Mouse (Mus musculus) neutrophil, adult 5-6 weeks (primary cell): ENCODE measurements around the gene Ap2s1. TPM values are rescaled to one million over a fixed set of nuclear protein-coding genes. Genes with fewer than 3 reads are reported as not detected.
"Not testable (repeated sequence)": the region's sequence is repeated elsewhere in the genome, so short reads cannot be mapped to it uniquely, and the experiment has no call there.

Source experiments
- ATAC-seq: fragments of 151-379, 151-347 bp; 2 replicates; pipeline ENCODE4 v1.8.0; 2017; ENCODE audit warnings: mild to moderate bottlenecking, moderate TSS enrichment; ENCODE audit not compliant: insufficient number of reproducible peaks, poor library complexity, low FRiP score, severe bottlenecking; ENCODE audit errors: extremely low read depth
- total RNA-seq: library from RNA; stranded (forward); fragments of 200-1000 nt; gene quantifications from 2 replicates; pipeline ENCODE4 v1.2.3, GENCODE M21; 2017

Gene Ap2s1
- 40.2 and 47.9 TPM in 2 replicates for total RNA-seq

DNA sequence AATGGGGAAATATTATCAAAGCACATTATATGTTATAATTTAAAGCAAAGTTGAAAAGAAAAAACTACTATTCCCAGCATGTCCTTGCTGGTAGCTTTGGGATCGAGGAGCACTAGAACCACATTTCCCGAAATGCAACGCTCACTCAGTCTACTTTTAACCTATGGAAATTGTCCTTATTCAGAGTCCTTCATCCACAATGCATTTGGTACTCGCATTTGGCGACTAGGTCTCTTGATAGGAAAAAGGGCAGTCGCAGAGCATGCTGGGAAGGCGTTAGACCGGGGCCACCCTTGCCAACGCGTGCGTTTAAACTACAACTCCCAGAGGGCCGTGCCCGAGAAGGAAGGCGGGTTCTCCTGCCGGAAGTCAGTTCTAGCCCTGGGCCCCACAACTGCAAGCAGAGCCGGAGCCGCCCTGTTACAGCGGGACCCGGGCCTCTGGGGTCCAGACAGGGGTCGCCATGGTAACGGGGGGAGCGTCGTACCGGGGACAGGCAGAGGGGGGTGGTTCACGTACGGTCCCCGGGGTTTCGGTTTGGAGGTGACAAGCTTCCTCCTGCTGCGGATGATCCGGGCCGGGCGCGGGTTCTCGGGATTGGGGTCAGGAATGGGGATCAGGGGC lies at the start of gene Ap2s1:
Ap2s1 (plus strand) TSS at position 338 of the 624 bp plus-strand sequence.
- peak; percentile 97 for ATAC-seq

DNA sequence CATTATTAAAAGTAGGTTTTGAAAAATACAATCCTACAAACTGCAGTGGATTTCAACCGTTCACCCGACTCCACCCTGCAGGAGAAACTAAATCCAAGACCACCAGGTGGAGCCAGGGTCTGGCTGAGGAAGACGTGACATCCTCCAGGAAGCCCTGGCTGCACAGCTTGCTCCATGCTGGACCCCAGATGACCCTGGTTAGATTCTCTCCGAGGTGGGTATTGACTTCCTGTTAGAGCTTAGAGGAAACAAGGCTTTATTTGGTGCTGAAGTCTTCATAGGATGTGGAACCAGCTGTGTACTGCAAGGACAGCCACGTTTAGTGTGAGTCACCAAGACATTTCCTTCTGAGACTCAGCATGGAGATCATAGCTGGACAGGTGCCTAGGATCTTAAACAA lies 49.0 kb upstream of the Ap2s1 start:
- no peak for ATAC-seq

DNA sequence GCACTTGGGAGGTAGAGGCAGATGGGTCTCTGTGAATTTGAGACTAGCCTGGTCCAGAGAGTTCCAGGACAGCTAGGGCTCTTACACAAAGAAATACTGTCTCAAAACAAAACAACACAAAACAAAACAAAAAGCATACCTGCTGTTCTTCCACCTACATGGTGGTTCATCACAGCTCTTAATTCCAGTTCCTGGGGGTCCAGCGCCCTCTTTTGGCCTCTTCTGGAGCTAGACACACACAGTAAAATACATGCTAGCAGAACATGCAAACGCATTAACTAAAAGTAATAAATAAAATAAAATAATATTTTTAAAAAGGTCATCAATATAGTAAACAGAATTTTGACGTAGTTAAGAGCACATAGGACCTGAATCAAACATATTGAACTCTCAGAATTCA lies 43.2 kb upstream of the Ap2s1 start:
- ATAC-seq, result no peak

DNA sequence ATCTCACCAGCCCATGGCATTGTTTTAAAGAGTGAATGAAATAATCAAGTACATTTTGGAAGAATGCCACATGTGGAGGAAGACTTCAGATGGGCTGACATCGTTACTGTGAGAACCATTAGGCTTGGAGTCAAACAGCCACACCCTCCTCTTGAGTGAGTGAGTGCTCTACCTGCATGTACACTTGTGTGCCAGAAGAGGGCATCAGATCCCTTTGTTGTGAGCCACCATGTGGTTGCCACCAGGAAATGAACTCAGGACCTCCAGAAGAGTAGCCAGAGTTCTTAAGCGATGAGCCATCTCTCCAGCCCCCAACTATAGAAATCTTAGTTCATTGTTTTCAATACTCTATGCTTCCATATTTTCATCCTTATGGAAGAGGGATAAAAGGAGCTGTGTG lies 39.2 kb upstream of the Ap2s1 start:
- ATAC-seq, result peak; percentile 60; the same call in 1 of the 2 replicates

- ATAC-seq, result no peak
Measured at GRCm38 (mm10) chr7:16700583-16700982, 37.6 kb upstream of the Ap2s1 start.

DNA sequence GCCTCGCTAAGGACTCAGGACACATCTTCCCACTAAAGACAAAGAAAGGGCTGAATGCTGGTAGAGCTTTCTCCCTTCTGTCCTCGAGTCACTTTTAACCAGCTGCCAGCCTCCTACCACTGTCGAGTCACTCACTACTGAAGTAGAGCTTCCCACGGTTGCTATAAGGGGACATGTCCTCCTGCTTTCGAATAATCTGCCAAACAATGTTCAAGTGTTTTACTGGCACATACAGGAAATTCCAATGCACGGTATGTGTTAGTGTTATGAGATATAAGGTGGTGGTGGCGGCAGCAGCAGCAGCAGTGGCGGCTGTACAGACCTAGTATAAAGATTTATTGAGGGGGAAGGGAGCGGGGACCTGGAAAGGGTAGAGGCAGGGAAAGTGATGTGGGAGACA lies 31.8 kb upstream of the Ap2s1 start:
- ATAC-seq, result no peak

DNA sequence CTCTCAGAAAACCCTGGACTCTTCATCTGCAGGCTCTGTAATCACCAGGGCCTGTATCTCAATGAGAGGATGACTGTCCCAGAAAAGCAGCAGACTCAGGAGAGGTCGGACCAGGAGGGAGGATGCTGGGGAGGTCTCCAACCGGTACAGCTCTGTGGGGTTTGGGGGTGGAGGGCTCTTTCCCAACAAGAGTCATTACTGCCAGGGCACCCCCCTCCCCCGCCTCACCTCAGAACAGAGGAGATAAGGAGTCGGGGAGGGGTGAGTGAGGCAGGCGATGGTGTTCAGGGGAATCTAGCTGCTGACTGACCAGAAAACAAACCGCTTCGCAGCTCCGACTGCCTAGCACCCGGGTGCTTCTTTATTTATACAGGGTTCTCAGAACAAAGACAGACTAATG lies 30.0 kb upstream of the Ap2s1 start:
- no peak for ATAC-seq

DNA sequence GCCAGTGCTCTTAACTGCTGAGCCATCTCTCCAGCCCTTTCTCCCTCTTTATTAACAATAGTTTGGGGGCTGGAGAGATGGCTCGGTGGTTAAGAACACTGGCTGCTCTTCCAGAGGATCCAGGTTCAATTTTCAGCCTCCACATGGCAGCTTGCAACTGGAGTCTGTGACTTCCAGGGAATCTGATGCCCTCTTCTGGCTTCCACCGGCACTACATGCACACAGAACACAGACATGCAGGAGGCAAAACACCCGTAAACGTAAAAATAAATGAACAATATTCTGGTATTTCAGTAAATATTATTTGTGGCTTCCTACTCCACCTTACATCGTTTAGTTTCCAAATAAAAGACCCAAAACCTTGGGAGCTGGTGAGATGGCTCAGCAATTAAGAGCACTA lies 27.6 kb upstream of the Ap2s1 start:
- ATAC-seq, result no peak

GRCm38 (mm10) chr7:16712633-16713415 lies 25.4 kb upstream of the Ap2s1 start:
- ATAC-seq, result no peak

- ATAC-seq, result not testable (repeated sequence)
Measured at GRCm38 (mm10) chr7:16716456-16717152, 21.6 kb upstream of the Ap2s1 start.

DNA sequence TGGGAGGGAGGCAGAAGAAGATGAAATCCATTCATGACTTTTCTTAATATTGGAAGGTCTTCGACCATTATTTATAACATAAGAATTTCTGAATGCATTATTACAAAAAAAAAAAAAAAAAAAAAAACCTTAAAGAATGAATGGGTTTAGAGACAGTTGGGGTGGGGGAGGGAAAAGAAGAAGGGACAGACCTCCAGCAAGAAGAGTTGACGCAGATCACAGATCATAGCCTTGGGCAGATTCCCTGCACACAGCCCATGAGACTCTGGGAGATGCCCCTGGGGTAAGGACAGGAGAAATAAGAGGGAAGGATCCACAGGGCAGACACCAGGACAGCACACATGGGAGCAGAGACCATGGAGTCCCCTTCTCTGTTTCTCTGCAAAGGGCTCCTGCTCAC lies 16.6 kb upstream of the Ap2s1 start, which contains the start of gene Ceacam9:
Ceacam9 (plus strand) TSS at position 301 of the 400 bp plus-strand sequence.
- ATAC-seq, result no peak

DNA sequence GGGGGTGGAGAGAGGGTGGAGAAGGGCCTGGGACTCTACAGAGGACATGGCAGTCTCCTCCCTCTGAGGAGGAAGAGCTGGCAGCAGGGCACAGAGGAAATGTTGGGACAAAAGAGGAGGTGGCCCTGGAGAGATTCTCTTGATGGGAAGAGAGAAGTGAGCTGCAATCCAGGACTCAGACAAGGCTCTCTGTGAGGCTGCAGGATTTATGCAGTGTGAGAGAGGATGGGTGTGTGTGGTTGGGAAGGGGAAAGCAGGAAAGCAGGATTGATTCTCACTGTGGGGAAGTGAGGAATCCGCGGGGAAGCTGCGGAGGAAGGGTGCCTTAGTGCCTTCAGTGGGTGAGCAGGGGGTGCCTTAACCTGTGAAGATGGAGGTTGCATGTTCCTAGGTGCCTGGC lies 15.7 kb upstream of the Ap2s1 start:
- not testable (repeated sequence) for ATAC-seq

GRCm38 (mm10) chr7:16728596-16729348 lies 9.4 kb upstream of the Ap2s1 start:
- ATAC-seq, result peak; percentile 70

GRCm38 (mm10) chr7:16729563-16729962 lies 8.6 kb upstream of the Ap2s1 start:
- not testable (repeated sequence) for ATAC-seq

DNA sequence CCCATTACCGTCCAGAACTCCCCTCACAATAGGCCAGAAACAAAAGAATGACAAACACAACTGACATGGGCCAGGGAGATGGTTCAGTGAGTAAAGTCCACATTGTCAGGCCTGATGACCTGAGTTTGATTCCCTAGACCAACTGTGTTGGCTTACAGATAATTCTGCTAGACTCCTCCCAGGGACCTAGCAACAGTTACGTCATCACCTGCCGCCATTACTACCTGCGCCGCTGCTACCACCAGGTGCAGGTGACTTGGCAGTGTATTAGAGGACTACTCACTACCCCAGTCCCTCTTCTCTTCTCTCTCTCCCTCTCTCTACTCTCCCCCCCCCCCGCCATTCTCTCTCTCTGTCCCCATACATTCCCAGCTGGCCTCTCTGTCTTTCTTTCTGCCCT lies 7.4 kb upstream of the Ap2s1 start:
- no peak for ATAC-seq

DNA sequence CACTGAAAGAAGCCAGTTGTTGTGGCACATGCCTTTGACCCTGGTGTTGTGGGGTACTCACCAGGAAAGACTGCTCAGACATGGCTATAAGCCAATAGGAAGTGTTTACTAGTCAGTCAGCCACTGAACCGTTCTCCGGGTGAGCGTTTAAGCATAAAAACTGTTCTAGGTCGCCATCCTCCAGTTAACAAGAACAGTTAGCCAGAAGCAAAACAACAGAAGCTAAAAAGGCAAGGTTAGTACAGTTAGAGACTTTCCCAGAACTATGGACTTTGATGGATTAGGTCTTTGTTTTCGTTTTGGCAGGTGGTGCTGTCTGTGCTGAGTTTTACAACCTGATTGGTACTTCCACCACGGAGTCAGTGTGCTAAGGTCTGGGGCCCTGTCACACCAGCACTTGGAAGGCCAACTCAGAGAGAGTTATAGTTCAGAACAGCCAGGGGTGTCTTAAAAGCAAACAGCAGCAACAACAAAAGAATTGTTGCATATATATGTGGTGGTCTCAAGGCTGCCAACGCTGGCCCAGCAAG lies 6.3 kb upstream of the Ap2s1 start:
- no peak for ATAC-seq

DNA sequence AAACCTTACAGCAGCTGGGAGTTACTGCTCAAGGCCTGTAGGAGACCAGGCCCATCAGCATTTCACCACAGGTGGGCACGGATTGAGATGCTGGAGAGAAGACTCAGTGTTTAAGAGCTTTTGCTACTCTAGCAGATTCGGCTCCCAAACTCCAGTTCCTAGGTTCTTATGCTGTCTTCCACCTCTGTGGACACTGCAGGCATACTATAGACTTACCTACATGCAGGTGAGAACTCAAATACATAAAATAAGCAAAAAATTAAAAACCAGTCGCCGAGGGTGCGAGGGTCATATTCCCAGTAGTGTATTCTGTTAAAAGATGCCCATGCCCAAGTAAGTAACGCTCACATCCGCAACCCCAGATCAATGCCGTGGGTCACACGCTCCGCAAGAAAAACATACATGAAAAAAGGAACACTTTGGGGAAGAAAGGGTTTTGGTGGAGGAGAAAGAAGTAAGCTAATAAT lies 571 bp upstream of the Ap2s1 start:
- no peak for ATAC-seq

DNA sequence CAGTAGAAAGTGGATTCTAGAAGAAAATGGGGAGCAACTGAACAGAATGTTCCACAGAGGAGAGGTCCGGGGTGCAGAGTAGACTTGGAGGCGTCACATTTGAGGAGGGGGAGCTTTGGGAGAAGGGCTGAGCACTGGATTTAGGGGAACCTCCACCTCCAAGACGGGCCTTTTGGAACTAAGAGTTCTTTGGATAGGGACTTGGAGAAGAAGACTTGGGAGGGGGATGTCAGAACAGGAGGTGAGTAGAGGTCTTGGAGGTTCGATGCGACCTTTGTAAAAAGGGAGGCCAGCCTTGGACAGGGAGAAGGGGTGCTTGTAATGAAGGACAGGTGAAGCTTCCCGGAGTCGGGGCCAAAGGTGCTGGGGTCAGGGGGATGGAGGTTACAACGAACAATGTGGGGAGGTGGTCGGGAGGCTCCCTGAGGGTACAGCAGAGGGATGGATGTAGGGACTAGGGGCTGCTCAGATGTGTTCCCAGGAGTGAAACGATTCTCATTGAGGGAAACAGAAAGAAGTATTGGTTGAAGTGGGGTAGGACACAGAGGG lies 920 bp downstream of the Ap2s1 start:
- no peak for ATAC-seq

DNA sequence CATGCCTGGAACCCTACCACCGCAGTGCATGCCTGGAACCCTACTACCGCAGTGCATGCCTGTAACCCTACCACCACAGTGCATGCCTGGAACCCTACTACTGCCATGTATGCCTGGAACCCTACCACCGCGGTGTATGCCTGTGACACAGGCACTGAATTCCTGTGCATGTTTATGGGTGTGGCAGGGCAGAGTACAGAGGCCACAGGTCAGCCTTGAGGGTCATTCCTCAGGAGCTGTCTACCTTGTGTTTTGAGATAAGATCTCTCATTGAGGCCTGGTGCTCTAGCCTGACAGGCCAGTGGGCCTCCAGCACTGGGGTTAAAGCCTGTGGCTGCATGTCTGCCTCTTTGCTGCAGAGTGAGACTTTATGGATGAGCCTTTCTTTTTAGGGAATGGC lies 7.2 kb downstream of the Ap2s1 start:
- ATAC-seq, result no peak
